Mouse (Mus musculus) kidney, adult 8-10 months (tissue): ENCODE measurements around the gene Dmrtc1b.
"Not testable (repeated sequence)": the region's sequence is repeated elsewhere in the genome, so short reads cannot be mapped to it uniquely, and the experiment has no call there.

Experiments
- DNase-seq, 2 experiments: peaks; one replicate each; pipeline ENCODE4 v3.0.0; 2022

Dmrtc1b gene

DNA sequence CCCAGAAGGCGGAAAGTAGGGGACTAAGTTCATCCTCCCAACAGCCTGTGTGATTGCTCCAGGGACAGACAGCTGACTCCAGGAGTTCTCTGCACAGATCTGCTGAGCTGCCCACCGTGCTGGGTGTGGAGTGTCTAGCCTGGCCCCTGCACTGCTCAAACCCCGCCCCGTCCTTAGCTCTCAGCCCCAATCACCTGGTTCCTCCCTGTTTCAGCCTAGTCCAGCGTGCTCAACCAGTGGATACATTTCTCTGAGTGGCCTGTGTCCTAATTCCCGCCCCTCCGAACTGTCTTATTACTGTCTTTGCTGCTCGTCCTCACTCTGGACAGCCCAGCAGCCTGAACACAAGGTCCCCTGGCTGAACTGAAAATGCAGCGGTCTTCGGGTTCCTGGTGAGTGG lies at the start of gene Dmrtc1b, which contains the start of gene Gm9112:
Gene Dmrtc1b, plus strand, starts transcription at position 331 of the 400 bp plus-strand sequence.
Gene Gm9112, minus strand, starts transcription at position 101 of the 400 bp plus-strand sequence.
- not testable (repeated sequence) for DNase-seq

DNA sequence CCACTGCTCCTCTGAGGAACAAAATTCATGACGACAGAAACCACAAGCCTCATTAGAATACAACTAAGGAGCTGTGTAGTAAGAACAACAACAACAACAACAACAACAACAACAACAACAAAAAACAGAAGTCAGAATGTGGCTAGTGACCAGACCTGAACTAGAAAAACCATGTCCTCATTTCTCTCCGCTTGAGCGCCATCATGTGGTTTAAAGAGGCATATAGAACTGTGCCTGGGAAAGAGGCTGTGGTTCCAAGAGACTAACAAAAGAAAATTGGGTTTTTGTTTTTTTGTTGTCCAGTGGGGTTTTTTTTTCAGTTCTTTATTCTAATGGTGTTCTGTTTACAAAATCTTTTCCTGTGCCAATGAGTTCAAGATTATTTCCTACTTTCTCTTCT lies 47.0 kb upstream of the Dmrtc1b start:
- DNase-seq, result peak; percentile 4 to 31

DNA sequence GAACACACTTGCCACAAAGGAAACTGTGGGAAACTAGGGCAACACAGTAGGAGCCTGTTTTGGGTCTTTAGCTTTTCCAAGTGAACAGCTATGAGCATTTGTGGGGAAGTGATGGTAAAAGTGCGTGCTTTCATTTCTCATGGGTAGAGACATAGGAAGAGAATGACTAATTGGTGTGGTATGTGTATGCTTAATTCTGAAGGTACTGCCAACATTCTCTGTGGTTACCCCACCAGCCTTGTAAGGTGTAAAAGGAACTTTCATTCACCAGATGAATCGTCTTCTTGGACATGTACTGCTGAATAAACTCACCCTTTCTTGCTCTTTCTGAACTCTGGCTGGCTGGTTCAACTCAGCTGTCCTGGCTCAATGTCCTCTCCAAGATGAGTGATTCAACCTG lies 41.0 kb upstream of the Dmrtc1b start:
- DNase-seq, result no peak

DNA sequence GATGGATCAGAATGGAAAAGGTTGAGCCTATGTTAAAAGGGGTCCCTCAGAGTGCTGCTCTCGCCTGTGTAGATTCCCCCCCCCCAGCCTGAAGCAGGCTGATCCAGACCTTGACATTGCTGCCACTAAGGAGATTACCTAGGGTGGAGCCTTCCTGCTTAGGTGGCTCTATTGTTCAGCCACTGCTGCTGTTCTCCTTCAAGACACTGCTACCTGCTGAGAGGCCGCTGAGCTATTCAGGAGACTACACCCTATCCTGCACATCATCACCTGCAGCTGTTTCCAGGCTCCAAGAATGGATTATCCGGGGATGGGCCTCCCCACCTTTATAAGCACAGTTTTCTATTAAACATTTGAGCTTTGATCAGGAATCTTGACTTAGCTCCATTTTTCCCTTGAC lies 23.0 kb upstream of the Dmrtc1b start:
- not testable (repeated sequence) for DNase-seq

DNA sequence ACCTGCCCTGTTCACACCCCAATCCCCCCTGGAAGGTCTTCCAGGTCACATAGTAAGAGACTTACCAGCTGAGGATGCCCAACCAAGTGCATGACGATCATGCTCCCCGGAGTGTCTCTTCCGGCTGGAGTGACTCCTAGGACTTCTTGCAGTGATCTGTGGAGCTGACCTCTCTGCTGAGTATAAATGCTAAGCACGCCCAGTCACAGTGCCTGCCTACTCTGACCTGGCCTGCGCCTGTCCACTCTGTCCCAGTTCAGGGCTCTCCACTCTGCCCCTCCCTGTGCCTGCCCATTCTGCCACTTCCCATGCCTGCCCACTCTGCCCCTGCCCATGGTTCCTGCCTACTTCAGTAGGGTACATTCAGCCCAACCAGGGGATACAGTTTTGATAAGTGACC lies 20.8 kb upstream of the Dmrtc1b start, which contains the start of gene Gm3880:
Gene Gm3880, minus strand, starts transcription at position 101 of the 400 bp plus-strand sequence.
- DNase-seq, result not testable (repeated sequence)

DNA sequence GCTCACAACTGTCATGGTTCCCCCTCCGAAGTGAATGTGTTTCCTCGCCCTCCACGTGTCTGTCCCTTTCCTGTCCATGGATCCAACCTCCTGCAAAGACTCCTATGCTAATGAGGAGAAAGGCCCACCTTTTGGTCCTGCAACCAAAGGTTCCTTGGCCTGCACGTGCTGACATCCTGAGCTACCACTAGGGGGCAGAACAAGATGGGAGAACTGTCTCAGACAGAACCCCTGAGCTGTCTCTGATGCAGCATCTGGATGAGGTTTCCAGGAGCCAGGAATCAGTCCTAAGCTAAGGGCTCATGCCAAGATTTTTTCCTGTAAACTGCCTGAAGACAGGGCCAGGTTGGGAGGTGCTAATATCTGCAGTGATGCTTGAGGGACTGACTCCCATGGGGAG lies 18.4 kb upstream of the Dmrtc1b start:
- DNase-seq, result peak; percentile 5 to 12

DNA sequence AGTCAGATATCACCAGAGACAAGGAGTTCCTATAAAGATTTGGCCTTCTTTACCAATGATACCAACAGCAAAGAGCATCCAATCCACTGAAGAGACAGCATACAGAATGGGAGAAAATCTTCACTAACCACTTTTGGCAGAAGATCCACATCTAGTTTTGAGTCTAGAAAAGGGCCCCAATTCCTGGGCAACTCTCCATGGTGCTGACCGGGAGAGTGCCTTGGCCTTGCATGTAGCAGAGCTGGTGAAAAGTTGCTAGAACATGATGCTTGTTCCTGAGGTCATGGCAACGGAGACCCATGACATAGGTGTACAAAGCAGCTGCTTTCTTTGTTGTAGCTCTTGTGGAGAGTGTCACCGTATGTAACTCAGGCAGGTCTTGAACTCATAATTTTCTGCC lies 7.0 kb upstream of the Dmrtc1b start:
- not testable (repeated sequence) for DNase-seq

DNA sequence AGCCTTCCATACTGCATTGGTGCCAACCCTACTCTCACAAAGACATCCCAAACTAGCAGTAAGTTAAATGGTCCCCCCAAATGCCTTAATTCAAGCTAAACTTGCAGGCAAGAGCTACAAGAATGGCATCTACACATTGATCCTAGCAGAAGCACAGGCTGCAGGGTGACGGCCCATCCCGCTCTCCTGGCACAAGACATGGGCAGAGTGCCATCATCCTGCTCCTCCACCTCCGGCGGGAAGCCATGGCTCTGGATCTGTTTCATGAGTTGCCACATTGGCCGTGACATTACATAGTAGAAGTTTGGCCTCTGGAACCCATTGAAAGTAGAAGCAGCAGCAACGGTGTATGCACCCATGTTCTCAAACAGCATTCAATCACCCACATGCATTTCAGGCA lies 16.6 kb downstream of the Dmrtc1b start:
- not testable (repeated sequence) for DNase-seq
